In the genomic region with DNA sequence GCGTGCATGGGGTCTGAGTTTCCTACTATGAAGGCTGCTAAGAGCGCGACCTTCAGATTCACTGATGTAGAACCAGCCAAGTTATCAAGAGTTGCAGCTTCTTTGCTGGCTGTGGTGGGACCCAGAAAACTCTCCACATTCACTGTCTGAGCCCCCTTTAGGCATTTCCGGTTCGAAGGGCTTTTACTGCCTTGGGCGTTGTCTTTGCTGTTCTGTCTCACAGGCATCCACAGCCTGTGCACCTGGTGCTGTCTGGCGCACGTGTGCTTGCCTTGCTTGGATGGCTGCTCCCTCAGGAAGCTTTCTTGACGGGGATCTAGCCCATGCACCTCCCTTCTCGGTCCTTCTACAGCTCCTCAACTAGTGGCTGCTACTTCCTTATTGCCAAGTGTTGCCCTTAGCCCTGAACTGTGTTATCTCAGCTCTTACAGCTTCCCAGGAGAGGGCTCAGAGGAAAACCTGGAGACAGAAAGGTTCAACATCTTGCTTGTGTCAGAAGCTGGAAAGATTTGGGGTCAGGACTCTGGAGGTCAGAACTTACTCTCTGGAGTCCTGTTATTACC, we compare ENCODE assay signal across 17 mouse cellular contexts.
DNase-seq lines count a peak whose midpoint lies in the region; ATAC-seq lines count a peak whose summit lies in the region.
"Had no signal": no experiment of that assay in that cellular context is flagged by ENCODE, and none has a peak within 500 bp of the region (broad histone marks: within the 10 kb centered on the region; RNA-seq: fewer than 3 reads in every experiment).

No protein-coding gene starts in this region.

- DNase-seq in heart, adult 11 months, result peak; percentile 35
- no peak for DNase-seq in heart, embryonic 10.5 days (ENCODE audit: low spot score)
- peak; percentile 11 for DNase-seq in ES-CJ7 (ENCODE audit: low read depth, low spot score)
- peak; percentile 78 for DNase-seq in thymus, postnatal 14 days
- DNase-seq in urinary bladder, postnatal 10 days (ENCODE audit: low spot score), result no peak
- DNase-seq in frontal cortex, adult 2 months (ENCODE audit: extremely low spot score in 1 of 2, low spot score in 1 of 2), result no peak
- DNase-seq in retina, embryonic 14.5 days (ENCODE audit: low spot score), result no peak
- DNase-seq: cerebellum, adult 8-10 months; gastrocnemius, postnatal 14 days; heart, postnatal 14 days; layer of hippocampus, postnatal 36 days; left cerebral cortex, postnatal 4 days had no signal

- H3K4me3 ChIP-seq in heart, embryonic 10.5 days, result no peak overlapping the region
- H3K4me3 ChIP-seq: lung, embryonic 15.5 days had no signal

- no peaks in the 10 kb centered on the region for H3K36me3 ChIP-seq in heart, embryonic 10.5 days
- H3K36me3 ChIP-seq: lung, embryonic 15.5 days had no signal

- 0 out of 2 replicates have a peak, but pooled peaks have one; percentile 24 for ATAC-seq in monocyte, adult 5-6 weeks (replicated peaks; ENCODE audit: insufficient number of reproducible peaks, low FRiP score, low TSS enrichment, poor library complexity, severe bottlenecking)
- ATAC-seq: hindbrain, embryonic 16.5 days; midbrain, embryonic 16.5 days had no signal

- 66% methylated on average over 10 of the region's 10 CpGs for WGBS in heart, embryonic 10.5 days

- H3K27ac ChIP-seq in heart, embryonic 10.5 days, result no peak overlapping the region
- H3K27ac ChIP-seq: lung, embryonic 15.5 days; stomach, postnatal 0 days had no signal

- peaks cover 20% of the 10 kb centered on the region for H3K27me3 ChIP-seq in heart, embryonic 10.5 days (ENCODE audit: insufficient read depth, poor library complexity, severe bottlenecking)
- H3K27me3 ChIP-seq: lung, embryonic 15.5 days had no signal

- H3K9me3 ChIP-seq in heart, embryonic 10.5 days, result no peaks in the 10 kb centered on the region
- H3K9me3 ChIP-seq: lung, embryonic 15.5 days had no signal

- H3K4me1 ChIP-seq in heart, embryonic 10.5 days, result peaks cover 6% of the 10 kb centered on the region

Comparison
In these comparisons a context has a peak if more than half of its experiments do, and no peak if none do; other contexts are left out.
1. DNase-seq: peak in heart, adult 11 months (single experiment), ES-CJ7 (single experiment) and thymus, postnatal 14 days (single experiment); none in heart, embryonic 10.5 days (single experiment), urinary bladder, postnatal 10 days (single experiment), frontal cortex, adult 2 months (0 of 2) and retina, embryonic 14.5 days (single experiment).